Mouse (Mus musculus) heart, postnatal 0 days (tissue): Measurements from ENCODE around the gene Tsen54.
"Not testable (repeated sequence)": the region's sequence is repeated elsewhere in the genome, so short reads cannot be mapped to it uniquely, and the experiment has no call there.

Experiments used
- CTCF ChIP-seq: IDR thresholded peaks from 2 replicates; pipeline ENCODE4 v1.5.1; 2016; ENCODE audit warnings: antibody characterized with exemption, control low read depth, low read depth
- EP300 ChIP-seq: IDR thresholded peaks from 2 replicates; pipeline ENCODE4 v1.6.1; 2016; ENCODE audit warnings: antibody characterized with exemption, low read depth

DNA sequence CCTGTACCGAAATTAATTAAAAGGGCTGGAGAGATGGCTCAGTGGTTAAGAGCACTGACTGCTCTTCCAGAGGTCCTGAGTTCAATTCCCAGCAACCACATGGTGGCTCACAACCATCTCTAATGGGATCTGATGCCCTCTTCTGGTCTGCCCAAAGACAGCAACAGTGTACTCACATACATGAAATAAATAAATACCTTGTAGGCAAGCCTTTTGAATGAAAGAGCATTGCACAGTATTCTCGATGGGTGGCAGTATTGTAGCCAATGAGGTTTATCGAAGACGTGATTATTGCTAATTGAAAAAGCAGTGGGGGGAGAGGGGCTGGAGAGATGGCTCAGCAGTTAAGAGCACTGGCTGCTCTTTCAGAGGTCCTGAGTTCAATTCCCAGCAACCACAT is 42.6 kb downstream of the Tsen54 start:
- TF ChIP-seq EP300, CTCF: not testable (repeated sequence)
